Mouse (Mus musculus) layer of hippocampus, adult 2 months (tissue): ENCODE results near the gene Pcp4. TPM values are rescaled to one million over a fixed set of nuclear protein-coding genes. Genes with fewer than 3 reads are reported as not detected.

ENCODE experiments used
- DNase-seq, 2 experiments: peaks; one replicate each; pipeline ENCODE4 v3.0.0; 2022; ENCODE audit warnings: low spot score in 2 of 2
- H3K27ac ChIP-seq: fragments of 200-600 bp; 2 replicates; pipeline ENCODE4 v1.8.1; 2022
- H3K4me3 ChIP-seq: fragments of 200-600 bp; 2 replicates; pipeline ENCODE4 v1.8.1; 2022; ENCODE audit warnings: mild to moderate bottlenecking
- CTCF ChIP-seq: fragments of 200-600 bp; conservative IDR thresholded peaks from 2 replicates; pipeline ENCODE4 v1.8.1; 2022; ENCODE audit warnings: antibody characterized with exemption, mild to moderate bottlenecking, moderate library complexity
- total RNA-seq, 2 experiments: library from RNA; stranded (reverse); gene quantifications; 2 replicates each; pipeline ENCODE4 v1.2.3; 2021

Pcp4 gene
- total RNA-seq, 2 experiments from 2014 or later = 261 to 281 TPM

GRCm38 (mm10) chr16:96501241-96501640 is 33.8 kb downstream of the Pcp4 start:
- no peak for DNase-seq
- H3K4me3 ChIP-seq = no peak overlapping the region
- TF ChIP-seq CTCF = no peak
- H3K27ac ChIP-seq = no peak overlapping the region

GRCm38 (mm10) chr16:96502586-96502985 is 35.2 kb downstream of the Pcp4 start:
- H3K27ac ChIP-seq = no peak overlapping the region
- H3K4me3 ChIP-seq = no peak overlapping the region
- DNase-seq = no peak
- no peak for TF ChIP-seq CTCF

DNA sequence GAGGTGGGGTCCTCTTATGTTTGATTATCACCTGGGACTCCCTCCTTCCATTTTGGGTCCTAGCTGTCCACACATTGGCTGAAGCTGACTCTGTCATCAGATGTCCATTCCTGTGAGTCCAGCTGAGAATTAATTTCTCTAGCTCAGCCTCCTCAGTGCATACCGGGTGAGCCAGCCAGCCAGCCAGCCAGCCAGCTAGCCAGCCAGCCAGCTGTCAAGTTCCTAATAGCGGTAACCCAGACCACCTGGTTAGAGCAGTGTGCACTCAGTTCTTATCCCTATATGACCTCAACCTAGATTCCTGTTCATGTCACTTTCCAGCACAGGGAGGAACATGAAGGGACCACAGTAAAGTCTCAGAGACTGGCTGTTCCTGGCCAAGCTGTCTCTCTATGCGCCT is 47.1 kb downstream of the Pcp4 start:
- no peak overlapping the region for H3K27ac ChIP-seq
- no peak overlapping the region for H3K4me3 ChIP-seq
- no peak for TF ChIP-seq CTCF
- no peak for DNase-seq

DNA sequence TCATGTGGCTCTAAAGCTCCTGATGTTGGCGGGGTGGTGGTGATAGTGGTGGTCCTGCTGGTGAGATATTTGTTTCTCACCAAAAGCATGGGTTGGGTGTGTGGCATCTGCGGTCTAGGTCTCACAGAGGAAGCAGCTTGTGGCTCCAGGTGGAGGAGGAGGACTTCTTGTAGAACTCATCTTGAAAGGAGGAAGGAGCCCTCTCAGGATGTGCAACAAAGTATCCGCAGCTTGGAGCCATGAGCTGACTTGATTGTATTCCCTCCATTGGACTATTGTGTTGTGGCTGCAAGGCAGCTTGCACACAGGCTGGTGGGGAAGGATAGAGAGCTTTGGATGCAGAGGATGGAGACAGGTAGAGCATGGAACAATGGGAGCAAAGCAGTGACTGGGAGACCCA is 60.1 kb downstream of the Pcp4 start:
- no peak overlapping the region for H3K4me3 ChIP-seq
- TF ChIP-seq CTCF = no peak
- no peak overlapping the region for H3K27ac ChIP-seq
- DNase-seq = no peak

DNA sequence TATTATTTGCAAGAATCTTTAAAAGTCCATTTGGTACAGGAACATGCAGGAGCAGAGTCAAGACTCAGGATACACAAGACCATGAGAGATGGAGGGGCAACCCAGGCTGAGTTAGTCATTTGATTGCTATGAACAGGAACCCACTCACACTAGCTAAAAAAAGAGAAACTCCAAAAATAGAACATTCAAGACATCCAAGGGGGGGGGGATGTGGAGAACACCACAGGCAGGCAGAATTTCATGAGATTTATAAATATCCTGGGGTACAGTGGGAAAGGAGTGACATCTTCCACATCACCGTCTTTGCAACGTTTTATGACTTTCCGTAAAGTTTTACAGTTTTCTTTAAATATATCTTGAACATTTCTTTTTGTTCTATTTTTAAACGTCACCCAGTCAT is 61.1 kb downstream of the Pcp4 start:
- H3K27ac ChIP-seq = no peak overlapping the region
- no peak for TF ChIP-seq CTCF
- H3K4me3 ChIP-seq = no peak overlapping the region
- no peak for DNase-seq

DNA sequence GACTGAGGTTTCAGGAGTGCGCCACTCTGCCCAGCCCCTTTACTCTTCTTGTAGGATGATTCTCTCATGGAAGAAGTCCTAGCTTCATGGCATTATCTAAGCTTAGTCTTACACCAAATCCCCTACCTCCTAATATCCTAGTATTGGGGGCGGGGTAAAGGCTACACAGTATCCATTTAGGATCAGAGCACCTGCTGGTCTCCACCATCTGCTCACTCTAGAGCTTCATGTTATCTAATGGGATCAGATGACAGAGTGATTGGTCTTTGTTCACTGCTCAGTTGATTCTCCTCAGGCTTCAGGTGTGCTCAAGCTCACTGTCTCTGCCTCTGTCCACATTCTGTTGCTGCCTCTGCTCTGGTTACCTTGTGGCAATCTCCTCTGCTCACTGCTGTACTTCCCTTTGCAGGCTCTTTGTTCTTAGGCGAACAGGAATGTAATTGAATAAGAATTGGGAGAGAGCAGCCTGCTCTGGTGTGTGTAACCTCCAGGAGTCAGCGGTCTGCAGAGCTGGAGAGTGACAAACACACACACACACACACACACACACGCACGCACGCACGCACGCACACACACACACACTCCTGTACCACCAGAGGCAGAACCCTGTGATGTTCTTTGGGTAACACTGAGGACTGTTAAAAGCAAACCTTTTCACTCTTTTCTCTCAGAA is 62.6 kb downstream of the Pcp4 start:
- H3K4me3 ChIP-seq = no peak overlapping the region
- no peak overlapping the region for H3K27ac ChIP-seq
- no peak for TF ChIP-seq CTCF
- no peak for DNase-seq

DNA sequence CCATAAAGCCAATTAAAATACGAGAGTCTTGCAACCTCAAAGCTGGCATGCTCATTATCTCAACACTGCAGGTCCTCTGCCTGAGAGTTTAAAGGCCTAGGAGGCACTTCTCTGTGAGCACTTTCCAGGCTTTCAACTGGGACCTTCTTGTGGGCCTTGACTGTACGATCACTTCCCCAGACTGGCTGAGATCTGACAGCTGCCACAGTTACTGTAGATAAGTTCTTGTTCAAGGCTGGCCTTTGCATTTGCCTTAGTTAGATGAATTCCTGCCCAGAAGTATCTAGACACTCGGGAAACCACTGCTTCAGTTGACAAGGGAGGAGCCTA is 63.1 kb downstream of the Pcp4 start:
- H3K4me3 ChIP-seq = no peak overlapping the region
- TF ChIP-seq CTCF = no peak
- no peak overlapping the region for H3K27ac ChIP-seq
- DNase-seq = no peak

- no peak overlapping the region for H3K4me3 ChIP-seq
- no peak for TF ChIP-seq CTCF
- DNase-seq = no peak
- H3K27ac ChIP-seq = no peak overlapping the region
Observed at GRCm38 (mm10) chr16:96531029-96531428, 63.6 kb downstream of the Pcp4 start.

- H3K27ac ChIP-seq = no peak overlapping the region
- H3K4me3 ChIP-seq = no peak overlapping the region
- no peak for TF ChIP-seq CTCF
- no peak for DNase-seq
Observed at GRCm38 (mm10) chr16:96533710-96534109, 66.3 kb downstream of the Pcp4 start.

GRCm38 (mm10) chr16:96535271-96535670 is 67.9 kb downstream of the Pcp4 start:
- Histone ChIP-seq H3K4me3 (no peak overlapping the region), H3K27ac (no peak overlapping the region)
- TF ChIP-seq CTCF = no peak
- no peak for DNase-seq

- Histone ChIP-seq H3K4me3 (no peak overlapping the region), H3K27ac (no peak overlapping the region)
- DNase-seq = no peak
- no peak for TF ChIP-seq CTCF
Observed at GRCm38 (mm10) chr16:96536426-96536825, 69.0 kb downstream of the Pcp4 start.

DNA sequence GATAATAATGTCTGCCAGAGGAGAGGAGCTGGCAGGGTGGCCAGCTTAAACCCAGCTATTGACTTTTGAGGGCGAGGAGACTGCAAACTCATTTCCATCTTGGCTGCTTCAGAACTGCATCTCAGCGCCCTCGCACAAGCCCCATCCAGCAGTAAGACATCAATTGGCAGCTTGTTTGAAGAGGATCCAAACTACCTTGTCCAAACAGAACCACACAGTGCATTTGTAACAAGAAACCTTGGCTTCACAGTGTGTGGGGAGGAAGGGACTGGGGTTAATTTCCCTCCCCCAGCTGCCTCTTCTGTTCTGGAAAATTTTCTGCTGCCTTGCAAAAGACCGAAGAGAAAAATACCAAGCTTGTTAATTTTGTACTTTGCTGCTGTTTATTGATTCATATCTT is 71.7 kb downstream of the Pcp4 start:
- TF ChIP-seq CTCF = no peak
- Histone ChIP-seq H3K4me3 (no peak overlapping the region), H3K27ac (no peak overlapping the region)
- DNase-seq = no peak

DNA sequence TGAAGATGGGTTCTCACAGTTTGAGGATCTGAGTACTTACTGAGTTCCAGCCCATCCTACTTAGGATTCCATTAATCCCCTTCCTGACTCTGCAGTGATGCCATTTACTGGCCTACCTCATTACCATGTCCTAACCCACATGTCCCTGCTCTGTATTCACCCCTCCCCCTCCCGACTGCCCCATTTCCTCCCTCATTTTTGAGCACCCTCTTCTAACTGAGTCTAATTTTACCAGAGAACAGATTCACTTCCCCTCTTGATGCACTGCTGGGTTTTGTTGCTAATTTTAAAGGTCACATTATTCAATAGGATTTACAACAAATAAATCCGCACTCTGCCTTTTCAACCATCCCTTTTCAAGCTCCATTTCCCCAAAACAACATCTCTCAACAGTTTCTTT is 73.7 kb downstream of the Pcp4 start:
- DNase-seq = no peak
- Histone ChIP-seq H3K4me3 (no peak overlapping the region), H3K27ac (no peak overlapping the region)
- no peak for TF ChIP-seq CTCF

DNA sequence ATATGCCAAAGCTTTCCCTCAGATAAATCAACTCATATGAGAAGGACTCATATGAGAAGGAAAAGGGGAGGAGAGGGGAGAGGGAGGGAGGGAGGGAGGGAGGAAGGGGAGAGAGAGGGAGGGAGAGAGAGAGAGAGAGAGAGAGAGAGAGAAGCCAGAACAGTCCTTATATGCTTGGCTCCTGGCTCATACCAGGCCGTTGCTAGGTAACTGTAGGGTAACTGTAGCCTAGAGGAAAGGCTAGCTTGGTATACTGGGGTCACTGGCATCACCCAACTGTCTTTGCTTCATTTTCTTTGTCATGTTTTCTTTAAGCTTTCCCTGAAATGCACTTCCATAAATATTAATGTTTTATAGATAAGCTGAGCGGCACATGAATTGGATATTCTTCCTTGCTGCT is 85.3 kb downstream of the Pcp4 start:
- no peak overlapping the region for H3K27ac ChIP-seq

DNA sequence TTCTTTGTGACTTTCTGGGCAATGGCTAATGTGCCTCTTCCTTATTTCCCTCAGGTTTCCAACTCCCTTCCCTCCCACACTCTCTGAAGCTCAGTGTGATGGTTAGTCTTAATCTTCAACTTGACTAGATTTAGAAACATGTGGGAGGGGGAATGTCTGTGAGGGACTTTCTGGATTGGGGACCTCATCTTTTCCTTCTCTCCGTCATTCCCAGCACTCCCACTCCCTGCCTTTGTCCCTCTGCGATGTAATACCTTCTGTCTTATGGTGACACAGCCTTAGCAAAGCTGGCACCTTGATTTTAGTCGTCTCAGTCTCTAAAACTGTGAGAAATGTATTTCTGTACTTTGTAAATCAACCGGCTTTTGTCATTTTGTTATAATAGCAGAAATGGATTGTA is 88.0 kb downstream of the Pcp4 start:
- no peak for TF ChIP-seq CTCF
- Histone ChIP-seq H3K27ac (no peak overlapping the region), H3K4me3 (no peak overlapping the region)
- no peak for DNase-seq

More for the DNA sequence above, 85.3 kb downstream of the Pcp4 start:
- TF ChIP-seq CTCF = no peak
- H3K4me3 ChIP-seq = no peak overlapping the region
- DNase-seq = no peak
